Mouse (Mus musculus) small intestine, adult 2 months (tissue): ENCODE data around the gene Cdh4.

ENCODE experiments used
- CTCF ChIP-seq: fragments of 200-500 bp; IDR thresholded peaks from 2 replicates; pipeline ENCODE4 v1.5.1; 2012; ENCODE audit warnings: low read depth, mild to moderate bottlenecking, control low read depth, inconsistent platforms, low read length, moderate library complexity, mixed read lengths; ENCODE audit not compliant: insufficient replicate concordance, insufficient read length; ENCODE audit errors: extremely low read depth
- POLR2A ChIP-seq: fragments of 200-500 bp; IDR thresholded peaks from 2 replicates; pipeline ENCODE4 v1.6.1; 2012; ENCODE audit warnings: low read depth, mild to moderate bottlenecking, control low read depth, inconsistent platforms, low read length, moderate library complexity

- no peak for TF ChIP-seq CTCF
- TF ChIP-seq POLR2A, result no peak
These were observed 386.7 kb downstream of the Cdh4 start for GRCm38 (mm10) chr2:179828968-179829367.
